Mouse (Mus musculus): Measurements from ENCODE around the gene Arl8a.
"Not testable (repeated sequence)": the region's sequence is repeated elsewhere in the genome, so short reads cannot be mapped to it uniquely, and the experiment has no call there.

Gene Arl8a

GRCm38 (mm10) chr1:135168453-135169200 is 22.0 kb downstream of the Arl8a start:
- DNase-seq (ENCODE audit: inconsistent age in 2 of 2, low spot score in 1 of 2) = peak in 1 of 2 experiments; percentile 5

- DNase-seq (ENCODE audit: inconsistent age in 2 of 2, low spot score in 1 of 2) = peak; percentile 82 to 86
Observed at GRCm38 (mm10) chr1:135169556-135170224, 23.1 kb downstream of the Arl8a start.

- peak; percentile 73 to 89 for DNase-seq (ENCODE audit: inconsistent age in 2 of 2, low spot score in 1 of 2)
Observed at GRCm38 (mm10) chr1:135170299-135170698, 23.7 kb downstream of the Arl8a start.

- peak; percentile 21 to 41 for DNase-seq (ENCODE audit: inconsistent age in 2 of 2, low spot score in 1 of 2)
Observed at GRCm38 (mm10) chr1:135171202-135171601, 24.6 kb downstream of the Arl8a start.

- DNase-seq (ENCODE audit: inconsistent age in 2 of 2, low spot score in 1 of 2) = peak; percentile 73 to 90
Observed at GRCm38 (mm10) chr1:135171984-135172383, 25.4 kb downstream of the Arl8a start.

GRCm38 (mm10) chr1:135173311-135173710 is 26.7 kb downstream of the Arl8a start:
- no peak for DNase-seq (ENCODE audit: inconsistent age in 2 of 2, low spot score in 1 of 2)

- DNase-seq (ENCODE audit: inconsistent age in 2 of 2, low spot score in 1 of 2) = no peak
Observed at GRCm38 (mm10) chr1:135175176-135175575, 28.6 kb downstream of the Arl8a start.

GRCm38 (mm10) chr1:135177724-135178123 is 31.1 kb downstream of the Arl8a start:
- DNase-seq (ENCODE audit: inconsistent age in 2 of 2, low spot score in 1 of 2) = no peak

- no peak for DNase-seq (ENCODE audit: inconsistent age in 2 of 2, low spot score in 1 of 2)
Observed at GRCm38 (mm10) chr1:135178863-135179262, 32.2 kb downstream of the Arl8a start.

GRCm38 (mm10) chr1:135180830-135181229 is 34.2 kb downstream of the Arl8a start:
- DNase-seq (ENCODE audit: inconsistent age in 2 of 2, low spot score in 1 of 2) = no peak

- DNase-seq (ENCODE audit: inconsistent age in 2 of 2, low spot score in 1 of 2) = no peak
Observed at GRCm38 (mm10) chr1:135181275-135181674, 34.7 kb downstream of the Arl8a start.

- peak; percentile 60 to 82 for DNase-seq (ENCODE audit: inconsistent age in 2 of 2, low spot score in 1 of 2)
Observed at GRCm38 (mm10) chr1:135181880-135182623, 35.4 kb downstream of the Arl8a start.

GRCm38 (mm10) chr1:135182975-135183374 is 36.4 kb downstream of the Arl8a start:
- DNase-seq (ENCODE audit: inconsistent age in 2 of 2, low spot score in 1 of 2) = no peak

GRCm38 (mm10) chr1:135183448-135183847 is 36.8 kb downstream of the Arl8a start:
- DNase-seq (ENCODE audit: inconsistent age in 2 of 2, low spot score in 1 of 2) = peak; percentile 72 to 84

- DNase-seq (ENCODE audit: inconsistent age in 2 of 2, low spot score in 1 of 2) = peak in 1 of 2 experiments; percentile 31
Observed at GRCm38 (mm10) chr1:135183941-135184570, 37.4 kb downstream of the Arl8a start.

- DNase-seq (ENCODE audit: inconsistent age in 2 of 2, low spot score in 1 of 2) = no peak
Observed at GRCm38 (mm10) chr1:135185936-135186335, 39.3 kb downstream of the Arl8a start.

GRCm38 (mm10) chr1:135186427-135186826 is 39.8 kb downstream of the Arl8a start:
- no peak for DNase-seq (ENCODE audit: inconsistent age in 2 of 2, low spot score in 1 of 2)

- not testable (repeated sequence) for DNase-seq (ENCODE audit: inconsistent age in 2 of 2, low spot score in 1 of 2)
Observed at GRCm38 (mm10) chr1:135187016-135187415, 40.4 kb downstream of the Arl8a start.

GRCm38 (mm10) chr1:135188197-135188596 is 41.6 kb downstream of the Arl8a start:
- DNase-seq (ENCODE audit: inconsistent age in 2 of 2, low spot score in 1 of 2) = peak in 1 of 2 experiments; percentile 69

- DNase-seq (ENCODE audit: inconsistent age in 2 of 2, low spot score in 1 of 2) = peak in 1 of 2 experiments; percentile 19
Observed at GRCm38 (mm10) chr1:135189186-135189585, 42.6 kb downstream of the Arl8a start.

- DNase-seq (ENCODE audit: inconsistent age in 2 of 2, low spot score in 1 of 2) = not testable (repeated sequence)
Observed at GRCm38 (mm10) chr1:135194335-135194734, 47.7 kb downstream of the Arl8a start.

Measured in adrenal gland, adult (tissue).